Mouse (Mus musculus) stomach, embryonic 14.5 days (tissue): ENCODE data around the gene Cebpzos. TPM values are rescaled to one million over a fixed set of nuclear protein-coding genes. Genes with fewer than 3 reads are reported as not detected.
A peak's percentile ranks its signal among the peaks of the same experiment; 100 is the strongest.

ENCODE experiments used
- ATAC-seq: fragments of 200-750 bp; cut with Nextera tagmentation; 2 replicates; pipeline ENCODE4 v1.8.0; 2017; ENCODE audit warnings: low read depth, moderate TSS enrichment; ENCODE audit not compliant: insufficient number of reproducible peaks, insufficient read depth, low FRiP score
- H3K27ac ChIP-seq: fragments of 300-500 bp; sonication (generic); 2 replicates; pipeline ENCODE4 v1.5.1; 2014; ENCODE audit warnings: mild to moderate bottlenecking, low read length, moderate library complexity, mixed read lengths
- H3K27me3 ChIP-seq: fragments of 300-500 bp; sonication (generic); 2 replicates; pipeline ENCODE4 v1.6.1; 2014; ENCODE audit warnings: low read length, control low read depth, mixed read lengths; ENCODE audit not compliant: control insufficient read depth, insufficient read depth
- H3K36me3 ChIP-seq: fragments of 300-500 bp; sonication (generic); 2 replicates; pipeline ENCODE4 v1.6.1; 2014; ENCODE audit warnings: mild to moderate bottlenecking, control low read depth, low read length, moderate library complexity, mixed read lengths; ENCODE audit not compliant: control insufficient read depth, insufficient read depth
- H3K4me1 ChIP-seq: fragments of 300-500 bp; sonication (generic); 2 replicates; pipeline ENCODE4 v1.6.1; 2014; ENCODE audit warnings: low read length, control low read depth, mixed read lengths; ENCODE audit not compliant: control insufficient read depth, insufficient read depth
- H3K4me2 ChIP-seq: fragments of 300-500 bp; sonication (generic); replicated peaks from 2 replicates; pipeline ENCODE4 v1.6.1; 2014; ENCODE audit warnings: low read depth, low read length, control low read depth
- H3K4me3 ChIP-seq: fragments of 300-500 bp; sonication (generic); 2 replicates; pipeline ENCODE4 v1.5.1; 2014; ENCODE audit warnings: low read depth, low read length, control low read depth
- H3K9ac ChIP-seq: fragments of 300-500 bp; sonication (generic); replicated peaks from 2 replicates; pipeline ENCODE4 v1.6.1; 2014; ENCODE audit warnings: low read depth, mild to moderate bottlenecking, control low read depth, low read length, moderate library complexity, mixed read lengths
- H3K9me3 ChIP-seq: fragments of 300-500 bp; sonication (generic); 2 replicates; pipeline ENCODE4 v1.6.1; 2016; ENCODE audit warnings: low read depth, low read length, control low read depth; ENCODE audit not compliant: control insufficient read depth
- WGBS: fragments of 180-500 bp; shearing (Covaris S2); extraction: QIAGEN DNeasy Blood & Tissue Kit; methylation state at CpG from one replicate; pipeline ENCODE4 v1.1.7; 2014; 5-methylcytosine and 5-hydroxymethylcytosine counted together
- polyA plus RNA-seq: library from polyadenylated mRNA; unstranded; fragments of >200 nt; fragmentation: Nextera tagmentation; extraction: Ambion mirVana; gene quantifications from 2 replicates; pipeline ENCODE4 v1.2.1, GENCODE M21; 2014

Cebpzos gene
- polyA plus RNA-seq, 1 experiment from 2014 or later, result 113 TPM

GRCm38 (mm10) chr17:78891020-78891419 lies 25.3 kb upstream of the Cebpzos start:
- 82% methylated on average over 9 of the region's 9 CpGs for WGBS
- H3K9me3 ChIP-seq, result no peaks in the 10 kb centered on the region
- no peak for ATAC-seq
- no peak overlapping the region for H3K9ac ChIP-seq
- no peak overlapping the region for H3K27ac ChIP-seq
- no peak overlapping the region for H3K4me3 ChIP-seq
- no peaks in the 10 kb centered on the region for H3K36me3 ChIP-seq
- H3K4me1 ChIP-seq, result no peaks in the 10 kb centered on the region
- no peak overlapping the region for H3K4me2 ChIP-seq
- no peaks in the 10 kb centered on the region for H3K27me3 ChIP-seq

- Histone ChIP-seq H3K36me3 (no peaks in the 10 kb centered on the region), H3K27me3 (no peaks in the 10 kb centered on the region), H3K4me2 (no peak overlapping the region), H3K4me3 (no peak overlapping the region), H3K4me1 (no peaks in the 10 kb centered on the region), H3K9ac (no peak overlapping the region), H3K27ac (no peak overlapping the region), H3K9me3 (no peaks in the 10 kb centered on the region)
- 77% methylated on average over 7 of the region's 7 CpGs for WGBS
- ATAC-seq, result no peak
Observed at GRCm38 (mm10) chr17:78894991-78895390, 21.3 kb upstream of the Cebpzos start.

GRCm38 (mm10) chr17:78895394-78895793 lies 20.9 kb upstream of the Cebpzos start:
- no peak overlapping the region for H3K4me3 ChIP-seq
- no peak overlapping the region for H3K27ac ChIP-seq
- H3K4me2 ChIP-seq, result peak overlapping the region; percentile 24; the same call in 1 of the 2 replicates
- H3K9ac ChIP-seq, result no peak overlapping the region; the same call in 1 of the 2 replicates
- 23% methylated on average over 8 of the region's 8 CpGs for WGBS
- peak; percentile 53; the same call in 1 of the 2 replicates for ATAC-seq
- no peaks in the 10 kb centered on the region for H3K9me3 ChIP-seq
- no peaks in the 10 kb centered on the region for H3K36me3 ChIP-seq
- H3K27me3 ChIP-seq, result no peaks in the 10 kb centered on the region
- H3K4me1 ChIP-seq, result no peaks in the 10 kb centered on the region

GRCm38 (mm10) chr17:78903158-78903557 lies 13.1 kb upstream of the Cebpzos start:
- no peaks in the 10 kb centered on the region for H3K9me3 ChIP-seq
- ATAC-seq, result no peak
- H3K27ac ChIP-seq, result no peak overlapping the region
- H3K9ac ChIP-seq, result no peak overlapping the region
- no peak overlapping the region for H3K4me3 ChIP-seq
- no peaks in the 10 kb centered on the region for H3K36me3 ChIP-seq
- no peaks in the 10 kb centered on the region for H3K27me3 ChIP-seq
- H3K4me2 ChIP-seq, result no peak overlapping the region
- no peaks in the 10 kb centered on the region for H3K4me1 ChIP-seq
- 60% methylated on average over 2 of the region's 2 CpGs for WGBS

- Histone ChIP-seq H3K27ac (no peak within 1 kb of the TSS), H3K4me1 (no peaks in the 10 kb centered on the region), H3K9me3 (no peaks in the 10 kb centered on the region), H3K9ac (no peak within 1 kb of the TSS), H3K4me2 (no peak within 1 kb of the TSS), H3K36me3 (no peaks in the 10 kb centered on the region), H3K4me3 (no peak within 1 kb of the TSS), H3K27me3 (no peaks in the 10 kb centered on the region)
- WGBS, result 81% methylated on average over 5 of the region's 5 CpGs
- ATAC-seq, result no peak
Observed at GRCm38 (mm10) chr17:78906892-78907291, 9.4 kb upstream of the Cebpzos start, which contains the start of gene Sult6b1. Gene Sult6b1, minus strand, starts transcription at chr17:78906992.

- no peak for ATAC-seq
Observed at GRCm38 (mm10) chr17:78909374-78909773, 6.9 kb upstream of the Cebpzos start.

GRCm38 (mm10) chr17:78912861-78913281 lies 3.4 kb upstream of the Cebpzos start:
- Histone ChIP-seq H3K4me3 (peak overlapping the region; percentile 12; the same call in 1 of the 2 replicates), H3K27ac (no peak overlapping the region), H3K9ac (no peak overlapping the region), H3K27me3 (no peaks in the 10 kb centered on the region), H3K36me3 (no peaks in the 10 kb centered on the region), H3K9me3 (no peaks in the 10 kb centered on the region), H3K4me2 (peak overlapping the region; percentile 27), H3K4me1 (peaks cover 11% of the 10 kb centered on the region; the same call in 1 of the 2 replicates)
- WGBS, result 26% methylated on average over 6 of the region's 6 CpGs
- no peak for ATAC-seq

More at GRCm38 (mm10) chr17:78909374-78909773, 6.9 kb upstream of the Cebpzos start:
- H3K36me3 ChIP-seq, result no peaks in the 10 kb centered on the region
- no peaks in the 10 kb centered on the region for H3K9me3 ChIP-seq
- WGBS, result 75% methylated on average over 2 of the region's 2 CpGs
- no peaks in the 10 kb centered on the region for H3K4me1 ChIP-seq
- no peak overlapping the region for H3K9ac ChIP-seq
- no peak overlapping the region for H3K4me3 ChIP-seq
- H3K27ac ChIP-seq, result no peak overlapping the region
- H3K4me2 ChIP-seq, result no peak overlapping the region
- no peaks in the 10 kb centered on the region for H3K27me3 ChIP-seq

GRCm38 (mm10) chr17:78913921-78914320 lies 2.4 kb upstream of the Cebpzos start:
- Histone ChIP-seq H3K9me3 (no peaks in the 10 kb centered on the region), H3K4me3 (no peak overlapping the region), H3K4me2 (no peak overlapping the region), H3K4me1 (peaks cover 11% of the 10 kb centered on the region; the same call in 1 of the 2 replicates), H3K27ac (no peak overlapping the region), H3K36me3 (peaks cover 8% of the 10 kb centered on the region; the same call in 1 of the 2 replicates), H3K27me3 (no peaks in the 10 kb centered on the region), H3K9ac (no peak overlapping the region)
- no peak for ATAC-seq
- WGBS, result 73% methylated on average over 3 of the region's 3 CpGs

- peaks cover 11% of the 10 kb centered on the region; the same call in 1 of the 2 replicates for H3K4me1 ChIP-seq
- no peak for ATAC-seq
- H3K4me3 ChIP-seq, result peak overlapping the region; percentile 57
- H3K4me2 ChIP-seq, result peak overlapping the region; percentile 65
- no peaks in the 10 kb centered on the region for H3K9me3 ChIP-seq
- peak overlapping the region; percentile 57; the same call in 1 of the 2 replicates for H3K9ac ChIP-seq
- peaks cover 19% of the 10 kb centered on the region; the same call in 1 of the 2 replicates for H3K36me3 ChIP-seq
- 48% methylated on average over 6 of the region's 6 CpGs for WGBS
- peak overlapping the region; percentile 74; the same call in 1 of the 2 replicates for H3K27ac ChIP-seq
- no peaks in the 10 kb centered on the region for H3K27me3 ChIP-seq
Observed at GRCm38 (mm10) chr17:78915772-78916171, 528 bp upstream of the Cebpzos start.
